38 mouse cellular contexts compared by ENCODE assay signal in the genomic region with DNA sequence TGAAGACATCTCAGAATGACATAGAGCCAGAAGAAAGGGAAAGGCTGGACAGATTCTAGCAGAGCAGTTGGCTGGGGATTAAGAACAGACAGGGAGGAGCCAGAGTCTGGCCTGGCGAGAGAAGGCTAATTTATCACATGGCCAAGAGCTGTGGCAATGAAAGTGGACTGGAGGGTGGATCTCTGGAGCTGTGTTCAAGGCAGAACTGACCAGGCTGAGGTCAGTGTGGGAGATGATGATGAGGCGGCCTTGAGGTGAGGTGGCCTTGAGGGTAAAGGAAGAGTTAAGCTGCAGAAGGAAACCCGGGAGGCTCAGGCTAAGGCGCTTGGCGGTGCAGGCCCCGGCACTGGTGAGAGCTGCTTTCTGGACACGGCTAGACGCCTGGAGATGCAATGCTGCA. TPM values are rescaled to one million over a fixed set of nuclear protein-coding genes. Genes with fewer than 3 reads are reported as not detected.
DNase-seq lines count a peak whose midpoint lies in the region; ATAC-seq lines count a peak whose summit lies in the region.
"Had no signal": no experiment of that assay in that cellular context is flagged by ENCODE, and none has a peak within 500 bp of the region (broad histone marks: within the 10 kb centered on the region; RNA-seq: fewer than 3 reads in every experiment).

No protein-coding gene starts in this region.

- no peak overlapping the region for H3K9ac ChIP-seq in midbrain, embryonic 11.5 days (ENCODE audit: low read length)
- H3K9ac ChIP-seq: embryonic facial prominence, embryonic 15.5 days; forebrain, embryonic 13.5 days; hindbrain, embryonic 12.5 days; limb, embryonic 12.5 days; liver, embryonic 14.5 days; midbrain, embryonic 12.5 days; neural tube, embryonic 12.5 days had no signal

- H3K4me3 ChIP-seq in heart, embryonic 10.5 days, result no peak overlapping the region
- H3K4me3 ChIP-seq in midbrain, embryonic 10.5 days, result no peak overlapping the region
- no peak overlapping the region for H3K4me3 ChIP-seq in midbrain, embryonic 11.5 days (ENCODE audit: low read depth, low read length)
- H3K4me3 ChIP-seq: embryonic facial prominence, embryonic 10.5 days; embryonic facial prominence, embryonic 15.5 days; forebrain, embryonic 13.5 days; hindbrain, embryonic 12.5 days; limb, embryonic 12.5 days; midbrain, embryonic 12.5 days; myocyte; neural tube, embryonic 12.5 days had no signal

- DNase-seq in adrenal gland, postnatal 10 days, result peak; percentile 18
- DNase-seq in adrenal gland, adult 8-10 months, result no peak
- no peak for DNase-seq in heart, embryonic 10.5 days (ENCODE audit: low spot score)
- no peak for DNase-seq in heart, adult 9 months (ENCODE audit: low spot score in 2 of 2)
- no peak for DNase-seq in midbrain, embryonic 10.5 days (ENCODE audit: low spot score)
- DNase-seq in midbrain, embryonic 11.5 days (ENCODE audit: low spot score, missing footprints), result no peak
- no peak for DNase-seq in embryo, embryonic 11 days
- DNase-seq: cerebellum, postnatal 10 days; gastrocnemius, postnatal 14 days; heart, postnatal 36 days; kidney, postnatal 14 days; lung, adult 2 months; thymus, postnatal 14 days had no signal

- no peaks in the 10 kb centered on the region for H3K9me3 ChIP-seq in heart, embryonic 10.5 days
- H3K9me3 ChIP-seq in midbrain, embryonic 10.5 days (replicated peaks), result no peaks in the 10 kb centered on the region
- no peaks in the 10 kb centered on the region for H3K9me3 ChIP-seq in midbrain, embryonic 11.5 days (ENCODE audit: control insufficient read depth, low read length)
- H3K9me3 ChIP-seq: embryonic facial prominence, embryonic 10.5 days; embryonic facial prominence, embryonic 15.5 days; forebrain, embryonic 13.5 days; G1E; hindbrain, embryonic 12.5 days; limb, embryonic 12.5 days; midbrain, embryonic 12.5 days; neural tube, embryonic 12.5 days had no signal

- H3K4me1 ChIP-seq in heart, embryonic 10.5 days, result peaks cover 34% of the 10 kb centered on the region
- H3K4me1 ChIP-seq in midbrain, embryonic 10.5 days, result peaks cover 8% of the 10 kb centered on the region
- H3K4me1 ChIP-seq in midbrain, embryonic 11.5 days (ENCODE audit: control insufficient read depth, insufficient read depth, low read length), result peaks cover 3% of the 10 kb centered on the region; the same call in 1 of the 2 replicates
- H3K4me1 ChIP-seq: embryonic facial prominence, embryonic 15.5 days; forebrain, embryonic 13.5 days; hindbrain, embryonic 12.5 days; limb, embryonic 12.5 days; midbrain, embryonic 12.5 days; neural tube, embryonic 12.5 days had no signal

- no peak for ATAC-seq in midbrain, embryonic 11.5 days (ENCODE audit: low FRiP score)
- ATAC-seq: forebrain, embryonic 13.5 days; hindbrain, postnatal 0 days; intestine, postnatal 0 days had no signal

- peaks cover 7% of the 10 kb centered on the region; the same call in 1 of the 2 replicates for H3K27me3 ChIP-seq in heart, embryonic 10.5 days (ENCODE audit: insufficient read depth, poor library complexity, severe bottlenecking)
- peaks cover 18% of the 10 kb centered on the region; the same call in 1 of the 2 replicates for H3K27me3 ChIP-seq in midbrain, embryonic 10.5 days (ENCODE audit: low read depth, poor library complexity, severe bottlenecking)
- H3K27me3 ChIP-seq in midbrain, embryonic 11.5 days (ENCODE audit: control insufficient read depth, insufficient read depth, low read length), result no peaks in the 10 kb centered on the region
- H3K27me3 ChIP-seq: embryonic facial prominence, embryonic 15.5 days; forebrain, embryonic 13.5 days; limb, embryonic 12.5 days; midbrain, embryonic 12.5 days; neural tube, embryonic 12.5 days had no signal

- no peaks in the 10 kb centered on the region for H3K36me3 ChIP-seq in heart, embryonic 10.5 days
- no peaks in the 10 kb centered on the region for H3K36me3 ChIP-seq in midbrain, embryonic 10.5 days
- no peaks in the 10 kb centered on the region for H3K36me3 ChIP-seq in midbrain, embryonic 11.5 days (ENCODE audit: control insufficient read depth, insufficient read depth, low read length)
- H3K36me3 ChIP-seq: embryonic facial prominence, embryonic 10.5 days; embryonic facial prominence, embryonic 15.5 days; G1E; hindbrain, embryonic 12.5 days; limb, embryonic 12.5 days; midbrain, embryonic 12.5 days; neural tube, embryonic 12.5 days had no signal

- WGBS in heart, embryonic 10.5 days, result 71% methylated on average over 8 of the region's 8 CpGs
- 75% methylated on average over 8 of the region's 8 CpGs for WGBS in midbrain, embryonic 10.5 days
- 71% methylated on average over 8 of the region's 8 CpGs for WGBS in midbrain, embryonic 11.5 days

- no peak overlapping the region for H3K4me2 ChIP-seq in midbrain, embryonic 11.5 days
- H3K4me2 ChIP-seq: embryonic facial prominence, embryonic 15.5 days; forebrain, embryonic 13.5 days; heart, embryonic 11.5 days; hindbrain, embryonic 12.5 days; limb, embryonic 12.5 days; midbrain, embryonic 12.5 days; neural tube, embryonic 12.5 days had no signal

- peak overlapping the region; percentile 30; the same call in 1 of the 2 replicates for H3K27ac ChIP-seq in heart, embryonic 10.5 days
- 0 out of 2 replicates have a peak overlapping the region, but pooled peaks have one; percentile 18 for H3K27ac ChIP-seq in midbrain, embryonic 10.5 days (replicated peaks)
- H3K27ac ChIP-seq in midbrain, embryonic 11.5 days (ENCODE audit: low read depth, low read length), result no peak overlapping the region
- H3K27ac ChIP-seq: embryonic facial prominence, embryonic 10.5 days; embryonic facial prominence, embryonic 15.5 days; forebrain, embryonic 13.5 days; hindbrain, embryonic 12.5 days; hindbrain, postnatal 0 days; limb, embryonic 12.5 days; liver, embryonic 14.5 days; midbrain, embryonic 12.5 days; neural tube, embryonic 12.5 days had no signal

RNA-seq across cellular contexts. Expression of gene Ifitm10, which starts 14.4 kb away (rescaled TPM):
- 1 to 10 TPM; 3.5 to 3.6 TPM for total RNA-seq in adrenal gland, postnatal 10 days (2021)
- 1 to 10 TPM; 2.7 to 7.8 (median 5.3) TPM for total RNA-seq in adrenal gland, adult 8-10 months (2022)
- polyA plus RNA-seq in heart, embryonic 10.5 days (2016; fragmentation: Nextera tagmentation; extraction: Ambion mirVana), result 7.7 and 12.5 TPM in 2 replicates
- 0.41 and 0.50 TPM in 2 replicates for polyA plus RNA-seq in midbrain, embryonic 10.5 days (2016; fragmentation: Nextera tagmentation; extraction: Ambion mirVana)
- polyA plus RNA-seq in midbrain, embryonic 11.5 days (2014; fragmentation: Nextera tagmentation; extraction: Ambion mirVana), result 0.18 and 0.40 TPM in 2 replicates
- total RNA-seq: common myeloid progenitor, adult 5-6 weeks; megakaryocyte progenitor cell, adult 5-6 weeks had no signal

RNA-seq across cellular contexts. Expression of gene Gm49369, which starts 23.3 kb away (rescaled TPM):
- total RNA-seq in adrenal gland, postnatal 10 days (2021), result 1 to 10 TPM in 1 of 2 experiments, under 1 TPM in 1; 0.73 to 3.7 TPM
- 10 to 100 TPM in 3 of 4 experiments, 1 to 10 TPM in 1; 9.0 to 16.1 (median 11.0) TPM for total RNA-seq in adrenal gland, adult 8-10 months (2022)
- 0.55 and 0.92 TPM in 2 replicates for polyA plus RNA-seq in heart, embryonic 10.5 days (2016; fragmentation: Nextera tagmentation; extraction: Ambion mirVana)
- 0.75 TPM in 1 of 2 replicates, not detected in the other for polyA plus RNA-seq in midbrain, embryonic 10.5 days (2016; fragmentation: Nextera tagmentation; extraction: Ambion mirVana)
- polyA plus RNA-seq in midbrain, embryonic 11.5 days (2014; fragmentation: Nextera tagmentation; extraction: Ambion mirVana), result 0.79 and 0.93 TPM in 2 replicates
- total RNA-seq: hindbrain, postnatal 0 days; midbrain, postnatal 0 days had no signal
- polyA plus RNA-seq: embryonic facial prominence, embryonic 10.5 days; embryonic facial prominence, embryonic 15.5 days; forebrain, embryonic 13.5 days; heart, embryonic 11.5 days; heart, embryonic 16.5 days; hindbrain, embryonic 12.5 days; intestine, postnatal 0 days; kidney, embryonic 14.5 days; midbrain, embryonic 12.5 days; midbrain, postnatal 0 days had no signal

RNA-seq across cellular contexts. Expression of gene Ctsd, which starts 28.7 kb away (rescaled TPM):
- total RNA-seq in adrenal gland, postnatal 10 days (2021), result 100 to 1,000 TPM; 603 to 610 TPM
- 1,000 to 10,000 TPM in 2 of 4 experiments, 100 to 1,000 TPM in 2; 808 to 1,559 (median 1,212) TPM for total RNA-seq in adrenal gland, adult 8-10 months (2022)
- 293 and 402 TPM in 2 replicates for polyA plus RNA-seq in heart, embryonic 10.5 days (2016; fragmentation: Nextera tagmentation; extraction: Ambion mirVana)
- 145 and 171 TPM in 2 replicates for polyA plus RNA-seq in midbrain, embryonic 10.5 days (2016; fragmentation: Nextera tagmentation; extraction: Ambion mirVana)
- 166 and 169 TPM in 2 replicates for polyA plus RNA-seq in midbrain, embryonic 11.5 days (2014; fragmentation: Nextera tagmentation; extraction: Ambion mirVana)

RNA-seq across cellular contexts. Expression of gene Krtap5-4, which starts 55.8 kb away (rescaled TPM):
- not detected for total RNA-seq in adrenal gland, postnatal 10 days (2021)
- not detected for total RNA-seq in adrenal gland, adult 8-10 months (2022)
- polyA plus RNA-seq in heart, embryonic 10.5 days (2016; fragmentation: Nextera tagmentation; extraction: Ambion mirVana), result 0.34 TPM in 1 of 2 replicates, not detected in the other
- polyA plus RNA-seq in midbrain, embryonic 10.5 days (2016; fragmentation: Nextera tagmentation; extraction: Ambion mirVana), result not detected in 2 replicates
- polyA plus RNA-seq in midbrain, embryonic 11.5 days (2014; fragmentation: Nextera tagmentation; extraction: Ambion mirVana), result not detected in 2 replicates
- total RNA-seq: adrenal gland, postnatal 4 days; common myeloid progenitor, adult 5-6 weeks; G1E; gastrocnemius, postnatal 14 days; granulocyte monocyte progenitor cell, adult 5-6 weeks; heart, postnatal 36 days; hindbrain, postnatal 0 days; layer of hippocampus, adult 18-20 months; layer of hippocampus, postnatal 10 days; left cerebral cortex, adult 18-20 months; left cerebral cortex, postnatal 14 days; megakaryocyte progenitor cell, adult 5-6 weeks; midbrain, postnatal 0 days had no signal
- polyA plus RNA-seq: embryonic facial prominence, embryonic 10.5 days; forebrain, embryonic 13.5 days; G1E; hindbrain, embryonic 12.5 days; hindbrain, postnatal 0 days; intestine, postnatal 0 days; kidney, embryonic 14.5 days; limb, embryonic 12.5 days; liver, embryonic 14.5 days; lung, adult 2 months; midbrain, embryonic 12.5 days; midbrain, postnatal 0 days; myocyte; neural tube, embryonic 12.5 days; urinary bladder, adult 2 months had no signal
